Mouse (Mus musculus) granulocyte monocyte progenitor cell, adult 5-6 weeks (primary cell): ENCODE data around the gene B3glct. TPM values are rescaled to one million over a fixed set of nuclear protein-coding genes. Genes with fewer than 3 reads are reported as not detected.

ENCODE experiments used
- ATAC-seq: replicated peaks from 2 replicates; pipeline ENCODE4 v1.8.0; 2016; ENCODE audit warnings: mild to moderate bottlenecking, moderate TSS enrichment, inconsistent platforms; ENCODE audit not compliant: poor library complexity, severe bottlenecking
- total RNA-seq, 2 experiments: library from RNA; stranded (forward) in 1 of 2; stranded (reverse) in 1 of 2; fragments of 200-712, 200-1000 nt in 1 of 2; fragments of >200 nt in 1 of 2; fragmentation: Nextera tagmentation in 1 of 2; gene quantifications; 2 replicates each; pipeline ENCODE4 v1.2.3; 2014 to 2017

The B3glct gene
- total RNA-seq (2014; fragmentation: Nextera tagmentation): 10.4 and 14.2 TPM in 2 replicates
- total RNA-seq (2017): 4.8 and 10.1 TPM in 2 replicates

DNA sequence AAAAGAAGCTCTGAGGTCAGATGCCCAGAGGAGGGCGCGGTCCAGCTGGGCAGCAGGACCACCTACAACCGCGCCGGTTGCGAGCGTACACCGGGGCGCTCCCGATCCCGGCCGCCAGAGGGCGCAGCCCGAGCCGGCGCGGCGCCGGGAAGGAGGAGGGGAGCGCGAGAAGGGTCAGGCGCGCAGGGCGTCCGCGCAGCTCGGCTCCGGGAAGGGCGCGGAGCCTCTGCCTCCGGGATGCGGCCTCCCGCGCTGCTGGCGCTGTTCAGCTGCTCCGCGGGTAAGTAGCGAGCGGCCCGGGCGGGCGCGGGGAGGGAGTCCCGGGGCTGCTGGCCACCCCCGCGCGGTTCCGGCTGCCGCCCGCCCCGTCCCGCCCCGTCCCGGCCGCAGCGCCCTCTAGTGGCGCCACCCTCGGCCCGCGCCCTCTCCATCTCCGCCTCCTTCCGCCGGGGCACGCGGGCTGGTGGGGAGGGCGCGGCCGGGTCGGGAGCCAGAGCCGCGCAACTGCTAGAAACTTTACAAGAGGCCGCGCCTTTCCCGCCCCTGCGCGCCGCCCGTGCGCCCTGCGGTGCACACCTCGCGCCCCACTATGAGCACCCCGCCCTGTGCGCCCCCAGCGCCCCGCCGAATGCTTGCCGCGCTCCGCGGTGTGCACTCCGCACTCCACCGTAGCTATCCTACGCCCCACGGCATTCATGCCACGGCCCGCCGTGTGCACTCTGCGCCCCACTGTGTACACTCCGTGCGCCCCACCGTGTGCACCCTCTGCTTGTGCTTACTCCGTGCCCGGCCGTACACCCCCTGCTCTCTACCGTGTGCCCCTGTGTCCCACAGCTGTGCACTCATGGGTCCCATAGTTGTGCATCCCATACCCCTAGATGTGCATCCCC, at the start of gene B3glct:
Gene B3glct (plus strand): TSS at position 131 of the 890 bp plus-strand sequence.
- peak; percentile 87 for ATAC-seq

DNA sequence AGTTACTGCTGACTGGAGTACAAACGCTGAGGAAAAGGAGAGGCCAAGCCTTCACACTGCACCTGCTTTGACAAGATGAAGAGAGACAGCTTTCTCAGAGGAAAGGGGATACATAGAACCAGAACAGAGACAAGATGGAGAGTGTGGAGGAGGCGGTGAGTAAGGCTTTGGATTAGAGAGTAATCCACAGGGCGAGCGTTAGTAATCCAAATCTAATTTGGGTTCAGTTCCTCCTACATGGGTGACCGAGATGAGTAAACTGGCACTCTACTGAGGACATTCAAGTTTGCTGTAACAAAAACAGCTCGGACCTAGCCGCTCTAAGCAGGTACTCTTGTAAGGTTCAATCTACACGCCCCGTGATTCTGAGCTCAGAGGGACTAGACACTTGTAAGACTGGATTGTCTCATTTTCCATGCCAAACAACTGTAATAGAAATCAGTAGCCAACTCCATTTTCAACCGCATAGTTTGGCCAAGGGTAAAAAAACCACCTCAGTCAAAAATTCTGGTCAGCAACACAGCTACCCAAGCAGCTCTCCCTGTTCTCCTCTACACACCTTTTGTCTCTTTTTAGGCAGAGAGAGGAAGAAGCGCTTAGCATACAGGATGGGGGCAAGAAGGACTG, 43.5 kb upstream of the B3glct start:
- no peak for ATAC-seq

DNA sequence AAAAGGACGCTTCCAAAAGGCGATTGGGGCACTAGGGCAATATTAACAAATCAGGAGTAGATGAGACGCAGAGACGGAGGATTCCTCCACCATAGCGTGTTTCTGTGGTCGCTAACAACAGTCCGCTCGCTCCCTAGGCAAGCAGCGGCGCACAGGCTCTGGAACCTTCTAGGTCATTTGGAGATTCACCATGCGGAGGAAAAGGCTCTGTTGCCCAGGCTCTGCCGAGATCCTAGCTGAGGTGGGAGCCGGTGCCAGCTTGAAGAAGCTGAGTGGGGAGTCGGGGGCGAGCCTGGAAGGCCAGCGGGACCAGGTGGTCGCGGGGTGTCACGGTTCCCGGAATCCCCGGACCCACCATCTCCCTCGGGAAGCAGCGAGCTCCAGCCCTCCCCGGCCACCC, 42.5 kb upstream of the B3glct start:
- peak; percentile 6 for ATAC-seq

DNA sequence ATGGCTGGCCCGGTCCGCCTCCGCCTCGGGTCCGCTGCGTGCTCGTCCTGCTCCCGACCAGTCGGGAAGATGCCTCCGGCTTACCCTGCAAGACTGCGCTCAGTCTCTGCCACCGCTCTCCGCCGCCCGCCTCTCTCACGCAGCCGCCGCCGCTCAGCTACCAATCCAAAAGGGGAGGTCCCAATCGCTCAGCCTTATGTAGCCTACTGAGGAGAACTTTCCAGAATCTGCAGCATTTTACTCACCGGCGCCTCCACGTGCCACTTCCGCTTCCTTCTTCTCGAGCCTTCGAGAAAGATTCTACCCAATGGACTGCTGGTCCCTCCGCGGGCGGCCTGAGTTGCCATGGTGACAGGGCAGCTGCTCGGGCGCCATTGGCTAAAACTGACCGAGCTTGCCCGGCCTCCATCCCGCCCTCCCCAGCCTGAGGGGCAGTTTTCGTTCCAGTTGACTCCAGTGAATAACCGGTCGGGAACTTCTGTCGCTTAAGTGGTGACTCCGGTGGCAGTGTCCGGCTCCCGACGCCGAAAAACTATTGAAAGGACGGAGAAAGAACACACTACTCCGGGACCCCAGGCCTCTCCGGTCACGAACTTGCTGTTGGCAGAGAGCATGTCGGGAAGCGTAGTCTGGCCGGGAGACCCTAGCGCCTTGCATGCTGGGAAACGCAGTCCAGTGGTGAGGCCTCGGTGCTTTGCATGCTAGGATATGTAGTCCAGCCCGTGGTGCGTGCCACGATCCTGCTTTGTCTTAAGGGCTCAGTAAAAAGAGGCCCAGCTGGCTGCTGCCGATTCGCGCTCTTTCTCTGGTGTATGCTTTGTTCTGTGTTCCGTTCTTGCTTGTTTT, 41.7 kb upstream of the B3glct start, which contains the start of gene Hsph1:
Gene Hsph1 (minus strand): TSS at position 302 of the 846 bp plus-strand sequence.
- ATAC-seq: peak; percentile 91

DNA sequence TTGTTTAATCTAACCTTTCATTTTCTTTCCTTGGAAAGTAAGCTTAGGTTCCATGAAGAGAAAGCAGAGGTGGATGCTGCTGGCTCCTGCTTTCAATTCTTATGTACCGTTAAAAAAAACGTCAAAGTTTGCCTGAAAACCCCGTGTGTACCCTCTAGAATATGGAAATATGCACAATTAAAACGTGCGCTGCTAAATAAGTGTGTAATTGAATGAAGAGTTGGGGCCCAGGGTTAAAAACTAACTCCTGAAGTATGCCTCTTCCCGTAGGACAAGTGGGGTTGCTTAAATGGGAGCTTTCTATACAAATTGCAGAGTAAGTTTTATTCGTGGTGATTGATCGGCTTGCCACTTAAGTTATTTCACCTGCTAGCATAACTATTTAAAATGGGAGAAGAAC, 40.7 kb upstream of the B3glct start:
- no peak for ATAC-seq

DNA sequence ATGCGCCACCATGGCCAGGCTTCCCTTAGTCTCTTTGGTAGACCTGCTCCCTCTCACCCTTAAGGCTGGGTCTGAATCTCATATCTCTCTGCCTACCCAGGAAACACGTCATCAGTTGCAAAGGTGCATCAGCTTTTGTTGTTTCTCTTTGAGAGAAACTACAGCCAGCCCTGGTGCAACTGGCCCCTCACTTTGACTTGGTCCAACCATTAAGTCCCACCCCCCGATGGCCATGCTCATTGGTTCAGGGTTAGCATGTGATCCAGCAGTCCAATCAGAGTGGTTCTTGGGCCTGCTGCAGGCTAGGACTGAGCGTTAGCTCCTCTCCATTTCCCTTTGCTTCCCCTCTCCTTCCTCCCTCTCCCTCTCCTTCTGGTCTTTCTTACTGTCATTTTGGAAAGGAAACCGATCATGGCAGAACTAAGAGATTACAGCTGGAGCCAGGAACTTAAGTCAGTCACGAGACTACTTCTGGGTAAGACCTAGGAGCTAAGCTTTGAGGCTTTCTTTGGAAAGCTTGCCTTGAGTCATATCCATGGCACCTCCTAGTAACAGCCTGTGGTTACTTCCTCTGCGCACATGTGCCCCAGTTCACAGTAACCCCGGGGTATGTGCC, 36.6 kb upstream of the B3glct start:
- peak; percentile 45; the same call in 1 of the 2 replicates for ATAC-seq

DNA sequence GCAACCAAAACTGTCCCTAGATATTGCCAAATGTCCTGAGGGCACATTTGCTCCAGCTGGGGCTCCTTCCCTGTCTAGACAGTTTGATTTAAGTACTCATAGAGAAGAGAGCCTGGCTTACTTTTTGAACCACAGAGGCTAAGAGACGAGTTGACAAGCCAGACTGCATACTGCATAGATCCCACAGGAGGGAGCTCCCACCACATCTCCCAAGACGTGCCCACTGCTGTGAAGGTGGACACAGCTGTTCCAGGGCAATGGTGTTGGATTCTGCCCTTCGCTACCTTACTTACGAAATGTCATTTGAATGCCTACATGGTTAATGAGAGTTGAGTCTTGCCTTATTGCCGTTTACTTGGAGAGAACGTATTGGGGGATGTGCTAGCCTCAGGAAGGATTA, 35.7 kb upstream of the B3glct start:
- no peak for ATAC-seq

DNA sequence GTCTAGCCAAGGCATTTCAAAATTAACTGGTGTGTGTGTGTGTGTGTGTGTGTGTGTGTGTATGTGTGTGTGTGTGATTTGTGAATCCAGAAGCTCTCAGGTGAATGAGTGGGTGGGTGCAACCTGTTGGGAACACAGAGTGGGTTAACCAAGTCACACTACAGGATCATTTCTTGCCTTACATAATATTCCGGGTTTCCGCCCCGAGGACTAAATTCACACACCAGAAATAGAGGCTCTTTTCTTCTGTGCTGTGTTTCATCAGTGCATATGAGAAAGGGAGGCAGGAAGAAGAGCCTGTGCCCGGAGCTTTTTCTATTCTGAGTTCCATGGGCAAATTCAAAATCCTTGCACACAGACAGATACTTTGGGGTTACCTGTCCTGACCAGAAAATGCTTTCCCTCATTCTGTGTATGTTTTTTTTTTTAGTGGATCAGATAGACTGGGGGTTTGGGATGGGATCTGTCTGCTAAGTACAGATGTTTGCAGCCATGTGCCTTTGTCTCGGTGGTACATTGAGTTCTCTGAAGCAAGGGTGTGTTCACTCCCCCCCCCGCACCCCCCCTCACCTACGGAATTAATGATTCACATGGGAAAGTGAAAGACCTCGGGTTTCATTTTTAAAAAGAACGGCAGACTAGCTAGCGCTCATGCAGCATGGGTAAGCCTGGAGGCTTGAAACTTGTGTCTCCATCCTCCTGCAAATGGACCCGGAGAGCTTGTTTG, 35.1 kb upstream of the B3glct start:
- no peak for ATAC-seq

DNA sequence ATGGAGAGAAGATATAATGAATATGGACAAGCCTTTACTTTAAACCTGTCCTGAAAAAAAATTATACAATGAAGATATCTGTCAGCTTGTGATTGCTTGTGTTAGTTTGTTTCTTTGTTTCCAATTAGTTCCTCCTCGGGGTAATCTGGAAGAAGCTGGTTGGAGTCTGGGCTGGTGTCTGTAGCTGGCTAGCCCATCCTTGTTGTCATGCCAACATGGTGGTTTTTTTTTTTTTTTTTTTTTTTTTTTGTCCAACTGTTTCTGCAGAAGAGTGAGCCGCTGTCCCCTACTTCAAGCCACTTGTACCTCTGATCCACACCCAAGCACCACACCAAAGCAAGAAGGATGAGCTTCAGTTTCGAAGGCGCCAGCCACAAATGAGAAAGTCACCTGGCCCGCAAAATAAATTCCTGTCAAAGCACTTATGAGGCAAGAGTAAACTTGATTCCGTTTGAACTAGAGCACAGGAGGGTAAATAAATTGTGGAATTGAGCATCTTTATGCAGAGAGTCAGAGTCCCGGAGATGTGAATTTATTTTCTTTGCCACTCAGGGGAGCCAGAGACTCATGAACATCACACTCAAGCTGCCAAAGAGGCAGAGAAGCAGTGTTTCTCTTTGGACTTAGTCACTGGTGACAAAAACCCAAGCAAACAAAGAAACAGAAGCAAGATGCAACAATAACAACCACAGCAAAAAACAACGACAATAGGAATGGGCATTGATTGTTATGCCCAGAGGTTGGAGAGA, 30.5 kb upstream of the B3glct start:
- no peak for ATAC-seq

DNA sequence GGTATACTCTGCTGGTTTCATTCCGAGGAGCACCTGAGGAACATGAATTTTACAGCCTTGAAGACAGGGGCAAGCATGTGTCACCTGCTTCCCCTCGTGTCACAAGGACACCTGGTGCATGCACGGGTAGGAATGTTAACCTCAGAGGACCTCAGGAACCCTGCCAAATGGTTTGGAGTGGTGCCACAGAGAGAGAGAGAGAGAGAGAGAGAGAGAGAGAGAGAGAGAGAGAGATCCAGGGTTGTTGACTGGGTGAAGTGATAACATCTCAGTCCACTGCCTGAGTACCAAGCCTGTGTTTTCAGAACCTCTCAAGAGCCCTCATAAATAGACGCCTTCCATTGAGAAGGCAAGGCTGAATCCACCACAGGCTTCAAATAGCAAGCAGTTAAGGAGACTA, 29.8 kb upstream of the B3glct start:
- no peak for ATAC-seq

DNA sequence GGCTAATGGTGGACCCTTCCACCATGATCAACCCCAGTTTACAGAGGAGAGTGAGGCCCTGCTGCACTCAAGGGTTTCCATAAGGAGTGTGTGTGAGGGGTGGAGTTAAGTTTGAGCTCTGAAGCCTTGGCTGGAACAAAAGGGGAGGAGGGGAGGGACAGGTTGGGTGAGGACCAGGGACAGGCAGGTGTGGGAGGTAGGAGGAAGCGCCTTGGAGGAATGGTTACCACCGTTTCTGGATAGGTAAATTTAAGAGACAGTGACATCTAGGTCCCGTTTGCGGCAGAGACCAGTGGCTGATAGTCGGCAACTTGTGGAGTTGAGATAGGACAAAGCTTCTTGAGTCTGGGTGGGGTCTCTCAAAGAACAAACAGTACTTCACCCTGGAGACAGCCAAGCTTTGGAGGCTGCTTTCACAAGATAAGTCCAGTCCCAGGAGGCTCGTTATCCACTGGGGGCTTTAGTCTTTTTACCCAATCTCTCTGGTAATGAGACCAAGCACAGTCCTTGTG, 29.1 kb upstream of the B3glct start:
- no peak for ATAC-seq

DNA sequence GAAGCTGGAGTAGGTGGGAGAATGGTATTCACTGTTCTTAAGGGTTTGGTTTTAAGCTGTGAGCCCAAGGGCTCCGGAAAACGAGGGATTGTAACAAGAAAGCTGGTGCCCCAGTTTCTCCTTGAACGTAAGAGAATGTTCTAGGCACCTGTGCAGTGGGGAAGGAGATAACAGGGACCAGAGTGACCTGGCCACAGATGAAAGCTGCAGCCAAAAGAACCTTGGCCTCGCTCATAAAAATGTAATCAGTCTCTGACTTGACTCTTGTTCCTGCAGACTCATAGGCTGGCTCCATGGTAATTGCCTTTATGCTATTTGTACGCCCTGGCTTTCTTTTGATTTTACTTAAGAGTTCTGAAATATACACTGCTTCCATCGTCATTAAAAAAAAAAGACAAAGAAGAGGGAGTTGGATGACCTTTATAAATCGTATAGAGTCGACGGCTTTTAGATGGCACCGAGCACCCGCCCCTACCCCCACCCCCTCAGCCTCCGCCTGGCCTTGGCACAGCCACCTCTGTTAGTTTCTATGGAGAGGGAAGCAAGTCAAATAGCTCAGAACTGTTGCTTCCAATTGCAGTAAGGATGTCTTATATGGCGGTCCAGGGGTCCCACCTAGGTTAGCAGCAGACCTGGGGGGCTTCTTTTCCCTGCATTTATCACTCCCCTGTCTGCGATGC, 28.4 kb upstream of the B3glct start:
- ATAC-seq: no peak

DNA sequence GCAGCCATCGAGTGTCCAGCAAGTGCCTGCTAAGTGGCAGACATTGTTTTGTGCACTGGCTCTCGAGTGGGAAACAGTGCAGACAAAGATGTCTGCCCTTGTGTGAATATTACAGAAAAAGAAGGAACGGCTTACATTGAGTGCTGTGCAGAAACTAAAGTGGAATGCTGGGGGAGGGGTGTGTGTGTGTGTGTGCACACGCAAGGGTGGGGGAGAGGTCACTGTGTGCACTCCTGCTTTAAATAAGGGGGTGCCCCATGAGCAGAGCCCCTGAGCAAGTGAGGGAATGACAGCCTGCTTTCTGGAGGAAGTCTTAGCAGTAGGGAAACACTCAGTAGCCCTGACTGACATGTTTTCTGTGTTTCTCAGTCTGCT, 27.9 kb upstream of the B3glct start:
- no peak for ATAC-seq

DNA sequence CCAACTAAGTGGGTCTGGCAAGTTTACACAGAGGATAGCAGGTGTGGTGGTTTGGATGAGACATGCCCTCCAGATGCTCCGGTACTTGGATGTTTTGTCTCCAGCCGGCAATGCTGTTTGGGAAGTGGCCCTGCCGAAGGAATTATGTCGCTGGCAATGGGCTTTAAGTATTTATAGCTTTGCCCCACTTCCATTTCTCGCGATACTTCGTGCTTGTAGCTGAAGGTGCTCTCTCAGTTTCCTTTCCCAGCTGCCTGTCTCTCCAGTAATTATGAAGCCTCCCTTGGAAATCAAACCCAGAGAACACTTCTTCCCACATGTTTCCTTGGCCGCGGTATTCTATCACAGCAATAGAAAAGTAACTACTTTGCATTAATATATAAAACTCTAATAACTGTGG, 22.4 kb upstream of the B3glct start:
- ATAC-seq: no peak

DNA sequence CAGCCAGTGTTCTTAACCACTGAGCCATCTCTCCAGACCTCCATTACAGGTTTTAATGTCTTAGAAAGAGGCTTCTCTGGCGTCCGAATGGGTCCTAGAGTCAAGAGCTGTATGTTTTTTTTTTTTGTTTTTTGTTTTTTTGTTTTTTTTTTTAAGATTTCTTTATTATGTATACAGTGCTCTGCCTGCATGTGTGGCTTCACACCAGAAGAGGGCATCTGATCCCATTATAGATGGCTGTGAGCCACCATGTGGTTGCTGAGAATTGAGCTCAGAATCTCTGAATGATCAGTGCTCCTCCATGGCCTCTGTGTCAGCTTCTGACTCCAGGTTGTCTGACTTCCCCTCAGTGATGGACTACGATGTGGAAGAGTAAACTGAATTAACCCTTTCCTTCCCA, 20.0 kb upstream of the B3glct start:
- ATAC-seq: no peak

DNA sequence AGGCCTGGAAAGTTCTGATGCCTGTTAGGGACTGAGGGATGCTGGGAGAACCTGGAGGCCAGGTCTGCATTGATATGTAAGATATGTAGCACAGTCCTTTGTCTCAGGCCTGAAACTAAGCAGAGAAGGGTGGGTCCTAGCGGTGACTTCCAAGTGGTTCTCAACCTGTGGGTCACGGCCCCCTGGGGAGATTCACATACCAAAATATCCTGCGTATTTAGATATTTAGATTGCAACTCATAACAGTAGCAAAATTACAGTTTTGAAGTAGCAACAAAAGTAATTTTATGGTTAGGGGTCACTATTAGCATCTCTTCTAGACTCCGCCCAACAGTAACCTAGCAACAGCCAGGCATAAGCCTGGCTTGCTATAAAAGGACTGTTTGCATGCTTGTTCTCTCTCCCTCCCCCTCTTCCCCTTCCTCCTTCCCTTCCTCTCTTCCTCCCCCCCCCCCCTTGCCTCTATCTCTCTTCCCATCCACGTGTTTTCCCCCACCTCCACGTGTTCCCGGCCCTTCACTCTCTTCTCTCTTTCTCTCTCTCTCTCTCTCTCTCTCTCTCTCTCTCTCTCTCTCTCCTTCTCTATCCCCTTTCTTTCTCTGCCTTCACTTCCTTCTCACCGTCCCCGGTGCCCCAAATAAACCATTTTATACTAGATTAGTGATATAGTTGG, 19.2 kb upstream of the B3glct start:
- no peak for ATAC-seq

DNA sequence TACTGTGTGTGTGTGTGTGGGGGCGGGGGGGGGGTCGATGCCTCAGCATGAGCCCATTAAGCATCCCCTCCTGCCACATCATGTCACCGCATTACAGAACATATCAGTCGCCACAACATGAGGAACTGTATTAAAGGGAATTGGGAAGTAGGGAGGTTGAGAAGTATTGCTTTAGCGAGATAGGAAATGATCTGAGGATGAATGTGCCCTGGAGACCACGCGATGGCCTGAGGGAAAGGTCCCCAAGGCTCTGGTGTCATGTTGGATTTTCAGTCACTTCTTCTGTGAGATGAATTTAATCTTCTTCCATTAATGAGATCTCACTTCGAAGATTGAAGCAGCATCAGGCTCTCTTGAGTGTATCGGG, 18.6 kb upstream of the B3glct start:
- 0 out of 2 replicates have a peak, but pooled peaks have one; percentile 30 for ATAC-seq

DNA sequence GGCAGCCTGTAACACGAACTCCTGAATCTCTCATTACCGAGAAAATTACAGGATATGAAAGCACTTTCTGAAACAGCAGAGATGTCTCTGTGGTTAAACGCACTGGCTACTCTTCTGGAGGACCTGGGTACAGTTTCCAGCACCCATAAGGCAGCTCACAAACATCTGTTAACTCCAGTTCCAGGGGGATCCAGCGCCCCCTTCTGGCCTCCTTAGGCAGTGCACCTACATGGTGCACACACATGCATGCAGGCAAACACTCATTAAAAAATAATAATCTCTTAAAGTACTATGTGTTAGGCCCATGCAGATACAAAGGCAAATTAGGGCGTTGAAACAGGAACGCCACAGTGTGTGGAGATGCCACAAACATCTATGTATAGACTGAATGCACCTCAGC, 16.6 kb upstream of the B3glct start:
- ATAC-seq: no peak
